Mouse (Mus musculus): ENCODE measurements at regions not wholly inside any gene's neighbourhood (a gene's known extent, or its start where the extent isn't known, plus 50 kb on each side); places are given as distances from the start of the nearest gene placed in this dataset.

DNA sequence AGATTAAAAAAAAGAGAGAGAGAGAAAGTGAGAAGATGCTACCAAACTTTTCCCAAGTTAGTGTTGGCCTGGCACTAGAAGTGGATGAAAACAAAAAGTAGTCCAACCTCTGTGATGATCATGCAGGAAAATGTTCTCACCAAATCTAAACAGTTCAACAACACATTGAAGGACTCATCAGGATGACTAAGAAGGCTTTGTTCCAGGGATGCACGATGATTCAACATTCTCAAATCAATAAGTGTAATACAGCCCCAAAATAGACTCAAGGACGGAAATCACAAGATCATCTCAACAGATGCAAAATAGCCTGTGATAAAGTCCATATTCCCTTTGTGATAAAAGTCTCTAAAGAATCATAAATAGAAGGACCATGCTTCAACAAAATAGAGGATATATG is 106.3 kb downstream of the Cysltr2 start:
- DNase-seq (ENCODE audit: low spot score in 2 of 2), result no peak

DNA sequence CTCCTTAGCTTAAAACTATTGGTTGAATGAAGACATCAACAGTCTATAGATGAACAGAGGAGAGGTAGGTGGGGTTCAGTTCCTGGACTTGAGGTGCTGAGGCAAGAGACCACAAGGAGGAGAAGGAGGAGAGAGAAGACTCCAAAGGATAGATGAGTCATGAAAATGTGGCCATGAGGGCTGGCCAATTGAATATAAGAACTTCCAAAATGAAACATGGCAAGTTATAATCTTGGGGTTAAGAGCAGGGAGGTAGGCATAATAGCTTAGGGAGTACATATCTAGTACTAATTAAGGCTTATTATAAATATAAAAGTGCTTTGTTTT is 109.9 kb downstream of the Cysltr2 start:
- DNase-seq (ENCODE audit: low spot score in 2 of 2), result no peak

DNA sequence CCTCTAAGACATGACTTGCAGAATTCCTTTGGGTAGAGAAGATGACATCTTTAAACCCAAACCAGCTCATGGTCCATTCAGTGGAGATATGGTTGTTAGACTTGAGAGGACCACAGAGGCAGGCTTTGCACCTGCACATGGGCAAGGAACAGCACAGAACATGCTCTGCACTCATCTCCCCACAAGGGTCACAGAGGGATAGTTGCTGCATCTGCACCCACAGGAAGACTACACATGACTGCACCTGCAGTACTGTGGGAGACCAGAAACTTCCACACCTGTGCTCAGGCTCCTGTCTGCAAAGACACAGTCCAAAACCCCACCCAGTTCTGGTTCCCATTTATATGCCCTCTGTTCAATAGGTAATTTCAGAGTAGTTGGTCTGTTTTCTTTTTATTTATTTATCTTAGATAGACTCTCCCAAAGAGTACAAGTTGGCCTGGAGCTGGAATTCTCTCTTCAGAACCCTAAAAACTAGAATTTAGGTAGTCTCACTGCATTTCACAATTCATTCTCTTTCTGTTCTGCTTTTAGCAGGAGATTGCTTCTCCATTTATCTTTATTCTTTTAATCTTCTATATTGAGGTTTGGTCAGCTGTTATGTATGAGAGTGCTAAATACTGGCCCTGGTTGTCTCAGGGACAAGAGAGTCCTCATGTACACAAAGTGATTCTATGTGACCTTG is 110.4 kb downstream of the Cysltr2 start:
- DNase-seq (ENCODE audit: low spot score in 2 of 2), result no peak

DNA sequence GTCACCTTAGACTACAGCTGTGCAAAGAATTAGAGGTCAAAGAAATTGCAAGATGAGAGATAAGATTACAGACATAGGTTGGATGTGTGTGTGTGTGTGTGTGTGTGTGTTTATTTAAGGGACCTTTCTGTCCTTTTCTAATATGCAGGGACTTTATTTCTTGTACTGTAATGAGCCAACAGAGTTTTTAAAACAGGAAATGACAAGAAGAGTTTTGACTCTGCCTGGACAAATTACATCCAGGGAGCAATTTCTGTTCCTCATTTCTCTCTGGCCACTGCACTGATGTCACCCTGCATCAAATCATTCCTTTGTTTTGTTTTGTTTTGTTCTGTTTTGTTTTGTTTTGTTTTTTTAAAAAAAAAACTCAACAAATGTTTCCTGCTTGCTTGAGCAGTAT is 115.3 kb downstream of the Cysltr2 start:
- DNase-seq (ENCODE audit: low spot score in 2 of 2), result no peak

GRCm38 (mm10) chr14:72932296-72932695 is 116.6 kb downstream of the Cysltr2 start:
- DNase-seq (ENCODE audit: low spot score in 2 of 2), result no peak

DNA sequence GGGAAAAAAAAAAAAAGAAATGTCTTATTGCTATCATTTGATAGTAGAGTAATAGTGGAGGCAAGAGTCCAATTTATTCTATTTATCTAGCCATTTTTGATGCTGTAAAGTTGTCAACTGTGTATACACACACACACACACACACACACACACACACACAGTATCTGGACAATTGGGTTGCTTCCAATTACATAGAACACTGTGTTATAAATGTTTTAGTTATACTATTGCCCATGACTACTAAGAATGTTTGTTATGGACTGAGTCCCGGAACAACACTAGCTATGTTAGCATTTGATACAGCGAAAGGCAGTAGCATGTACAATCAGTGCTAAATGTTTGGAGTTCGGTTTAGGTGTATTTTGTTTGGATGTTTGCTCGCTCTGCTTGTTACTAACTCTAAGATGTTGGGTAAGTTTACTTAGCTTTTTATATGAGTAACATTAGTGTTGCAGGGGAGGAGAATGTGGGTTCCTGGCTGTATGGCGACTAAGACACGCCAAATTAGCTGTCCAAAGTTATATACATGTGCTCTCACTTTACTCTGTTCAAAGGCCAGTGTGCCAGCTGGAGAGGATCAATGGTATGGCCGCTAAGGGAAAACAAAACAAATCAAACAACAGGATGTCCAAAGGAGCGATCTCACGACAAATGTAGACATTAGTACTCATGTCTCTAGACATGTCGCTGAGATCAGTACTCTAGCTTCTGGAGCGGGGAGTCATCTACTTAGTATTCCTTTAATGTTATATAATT is 147.6 kb downstream of the Cysltr2 start:
- DNase-seq (ENCODE audit: low spot score in 2 of 2), result no peak

- DNase-seq (ENCODE audit: low spot score in 2 of 2), result no peak
Measured at GRCm38 (mm10) chr14:72899630-72900029, 149.3 kb downstream of the Cysltr2 start.

GRCm38 (mm10) chr14:72892316-72892715 is 156.6 kb downstream of the Cysltr2 start:
- no peak for DNase-seq (ENCODE audit: low spot score in 2 of 2)

DNA sequence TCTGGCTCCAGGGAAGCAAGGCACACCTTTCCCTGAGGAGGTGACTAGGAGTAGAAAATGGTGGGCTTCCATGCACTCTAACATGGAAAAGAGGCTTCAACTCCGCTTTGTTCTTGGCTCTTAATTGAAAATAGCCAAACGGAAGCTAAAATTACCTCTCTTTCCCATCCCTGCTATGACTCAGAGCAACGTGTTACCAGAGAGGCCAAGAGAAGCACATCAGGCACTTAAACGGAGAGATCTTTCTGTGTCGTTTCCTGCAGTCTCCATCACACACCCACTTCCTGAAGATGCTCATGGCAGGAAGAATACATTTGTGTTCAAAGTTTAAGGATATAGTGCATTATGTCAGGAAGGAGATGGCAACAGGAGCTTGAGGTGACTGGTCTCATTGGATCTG is 159.3 kb downstream of the Cysltr2 start:
- no peak for DNase-seq (ENCODE audit: low spot score in 2 of 2)

- no peak for DNase-seq (ENCODE audit: low spot score in 2 of 2)
Measured at GRCm38 (mm10) chr14:72887470-72888071, 161.3 kb downstream of the Cysltr2 start.

GRCm38 (mm10) chr14:72886935-72887369 is 162.0 kb downstream of the Cysltr2 start:
- DNase-seq (ENCODE audit: low spot score in 2 of 2), result no peak

DNA sequence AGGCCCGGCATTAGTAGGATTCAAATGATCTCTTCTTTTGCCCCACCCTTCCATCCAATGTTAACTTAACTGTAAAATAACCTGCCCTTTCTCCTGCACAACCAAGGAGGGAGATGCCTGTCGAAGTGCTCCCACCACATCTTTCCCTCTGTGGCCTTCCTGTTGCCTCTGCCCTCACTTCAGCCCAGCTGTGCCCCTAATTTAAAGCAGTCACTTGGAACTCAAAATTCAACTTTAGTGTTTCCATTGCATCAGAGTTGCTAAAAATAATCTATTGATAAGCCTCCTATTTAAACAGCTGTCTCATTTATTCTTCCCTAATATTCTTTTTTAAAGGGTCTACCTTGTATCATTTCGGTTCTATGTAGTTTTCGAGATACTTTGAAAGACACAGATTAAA is 163.1 kb downstream of the Cysltr2 start:
- DNase-seq (ENCODE audit: low spot score in 2 of 2), result no peak

GRCm38 (mm10) chr14:72884561-72884960 is 164.4 kb downstream of the Cysltr2 start:
- DNase-seq (ENCODE audit: low spot score in 2 of 2), result no peak

DNA sequence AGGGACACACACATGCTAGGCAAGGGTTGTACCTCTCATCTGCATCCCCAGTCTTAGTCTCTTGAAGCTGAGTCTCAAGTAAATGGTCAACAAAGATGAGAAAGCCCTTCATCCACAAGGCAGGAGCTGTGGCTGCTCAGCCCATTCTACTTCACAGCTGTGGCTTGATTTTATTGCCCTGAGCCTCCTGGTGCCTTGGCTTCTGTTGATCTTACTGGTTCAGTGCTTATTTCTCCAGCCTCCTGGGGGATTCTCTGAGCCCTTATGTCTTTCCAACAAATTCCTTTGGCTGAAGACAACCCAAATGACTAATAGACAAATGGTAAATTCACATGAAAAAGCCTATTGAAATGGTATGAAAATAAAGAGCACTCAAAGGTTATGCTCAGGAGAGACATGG is 167.3 kb upstream of the Fndc3a start:
- DNase-seq (ENCODE audit: low spot score in 2 of 2), result no peak

- no peak for DNase-seq (ENCODE audit: low spot score in 2 of 2)
Measured at GRCm38 (mm10) chr14:72873494-72873893, 163.7 kb upstream of the Fndc3a start.

DNA sequence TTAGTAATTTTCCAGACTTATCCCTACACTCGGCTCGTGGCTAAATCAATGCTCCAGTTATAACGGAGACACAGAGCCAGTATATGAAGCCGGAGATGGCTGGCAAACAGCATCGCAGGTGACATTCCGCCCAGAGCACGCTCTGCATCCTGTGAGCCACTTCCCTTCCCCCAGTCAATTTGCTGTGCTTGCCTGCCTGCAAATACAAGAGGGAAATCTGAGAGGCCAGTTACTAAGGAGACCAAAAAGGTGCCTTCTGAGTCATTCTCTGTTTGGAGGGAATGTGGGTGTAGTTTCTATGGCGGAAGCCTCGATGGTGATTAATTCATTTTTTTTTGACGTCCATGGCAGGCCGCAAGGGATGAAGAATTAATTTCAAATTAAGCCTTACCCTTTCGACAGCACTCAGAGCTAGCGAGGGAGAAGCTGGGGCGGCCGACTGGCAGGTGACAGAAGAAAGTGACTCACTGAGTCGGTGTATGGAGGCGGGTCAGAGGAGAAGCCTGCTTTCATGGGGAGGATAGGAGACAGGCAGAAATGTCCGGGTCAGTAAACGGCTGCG is 159.5 kb upstream of the Fndc3a start:
- DNase-seq (ENCODE audit: low spot score in 2 of 2), result no peak

DNA sequence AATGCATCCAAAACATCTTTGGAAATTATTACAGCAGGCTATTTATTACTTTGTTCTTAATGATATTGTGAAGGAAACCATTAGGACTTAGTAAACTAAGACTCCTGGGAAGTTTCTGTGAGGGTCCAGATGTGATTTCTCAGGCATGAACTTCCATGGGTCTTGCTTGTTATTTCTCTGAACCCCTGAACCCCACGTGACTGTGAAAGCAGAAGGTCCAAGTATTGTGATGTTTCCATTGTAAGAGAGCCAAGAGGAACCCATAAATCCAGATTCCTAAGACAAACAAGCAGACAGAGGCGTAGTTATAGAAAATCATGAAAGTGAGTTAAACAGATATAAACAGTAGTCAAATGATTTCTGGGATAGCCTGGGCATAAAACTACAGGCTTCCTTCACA is 157.1 kb upstream of the Fndc3a start:
- no peak for DNase-seq (ENCODE audit: low spot score in 2 of 2)

DNA sequence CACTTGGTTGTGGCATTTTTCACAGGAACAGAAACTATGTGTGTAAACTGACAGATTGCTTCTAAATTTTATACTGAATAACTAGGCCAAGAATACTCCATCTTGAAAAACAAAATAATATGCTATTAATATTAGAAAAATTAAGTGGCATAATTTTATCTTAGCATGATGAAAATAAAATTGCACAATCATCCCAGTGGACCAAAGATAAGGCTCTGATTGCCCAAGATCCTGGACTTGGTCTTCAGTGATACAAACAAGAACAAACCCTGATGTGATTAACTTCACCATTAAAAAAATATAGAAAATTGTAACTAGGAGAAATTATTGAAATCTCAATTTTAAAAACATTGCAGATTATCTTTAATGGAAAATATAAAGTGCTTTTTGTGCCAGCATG is 155.7 kb upstream of the Fndc3a start:
- no peak for DNase-seq (ENCODE audit: low spot score in 2 of 2)

DNA sequence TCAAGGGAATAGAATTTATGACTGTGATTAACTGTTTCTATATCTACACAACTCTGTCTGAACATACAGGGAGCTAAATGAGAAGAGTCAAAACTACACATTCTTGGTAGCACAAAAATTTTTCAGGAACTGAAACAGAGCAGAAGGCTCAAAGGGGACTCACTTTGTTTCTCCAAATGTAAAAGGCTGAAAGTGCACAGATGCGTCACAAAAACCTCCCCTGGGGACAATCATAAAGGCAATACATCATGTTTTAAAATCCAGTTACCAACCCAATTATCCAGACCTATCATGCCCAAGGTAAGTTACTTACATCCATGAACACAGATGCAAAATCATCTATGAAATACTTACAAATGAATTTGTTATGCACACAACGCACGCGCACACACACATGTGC is 155.0 kb upstream of the Fndc3a start:
- DNase-seq (ENCODE audit: low spot score in 2 of 2), result no peak

DNA sequence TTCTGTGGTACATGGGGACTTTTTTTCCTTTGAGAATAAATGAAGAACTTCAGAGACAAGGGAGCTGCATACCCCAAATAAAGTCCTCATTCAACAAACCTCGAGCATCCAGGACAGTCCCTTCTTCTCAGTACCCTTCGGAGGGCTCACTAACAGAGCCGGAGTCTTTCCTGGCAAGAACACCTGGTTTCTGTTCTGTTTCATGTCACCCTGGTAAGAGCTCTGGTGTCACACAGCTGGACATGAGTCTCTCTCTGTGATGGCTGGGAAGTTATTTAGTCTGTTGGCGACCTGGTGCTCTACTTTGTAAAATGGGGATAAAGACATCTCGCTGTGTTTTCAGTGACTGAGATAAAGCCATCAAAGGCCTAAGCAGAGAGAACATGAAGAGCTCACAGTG is 154.3 kb upstream of the Fndc3a start:
- DNase-seq (ENCODE audit: low spot score in 2 of 2), result no peak

GRCm38 (mm10) chr14:72862806-72863526 is 153.2 kb upstream of the Fndc3a start:
- DNase-seq (ENCODE audit: low spot score in 2 of 2), result no peak

- DNase-seq (ENCODE audit: low spot score in 2 of 2), result no peak
Measured at GRCm38 (mm10) chr14:72854226-72854625, 144.4 kb upstream of the Fndc3a start.
